Mouse (Mus musculus) testis, adult 2 months (tissue): Measurements from ENCODE around the gene Rras2. TPM values are rescaled to one million over a fixed set of nuclear protein-coding genes. Genes with fewer than 3 reads are reported as not detected.

Experiments
- H3K27ac ChIP-seq: fragments of 200-500 bp; 2 replicates; pipeline ENCODE4 v1.5.1; 2012; ENCODE audit warnings: low read depth, low read length; ENCODE audit not compliant: control insufficient read depth, insufficient read depth
- H3K27me3 ChIP-seq: fragments of 200-500 bp; 2 replicates; pipeline ENCODE4 v1.6.1; 2012; ENCODE audit warnings: mild to moderate bottlenecking, low read length, moderate library complexity; ENCODE audit not compliant: control insufficient read depth, insufficient read depth
- H3K36me3 ChIP-seq: fragments of 200-500 bp; 2 replicates; pipeline ENCODE4 v1.6.1; 2012; ENCODE audit warnings: mild to moderate bottlenecking, low read length; ENCODE audit not compliant: control insufficient read depth, insufficient read depth
- H3K4me1 ChIP-seq: fragments of 200-500 bp; 2 replicates; pipeline ENCODE4 v1.6.1; 2012; ENCODE audit warnings: low read length; ENCODE audit not compliant: control insufficient read depth, insufficient read depth
- H3K4me3 ChIP-seq: fragments of 200-500 bp; 2 replicates; pipeline ENCODE4 v1.5.1; 2012; ENCODE audit warnings: low read depth, mild to moderate bottlenecking, low read length, moderate library complexity, mixed read lengths; ENCODE audit not compliant: control insufficient read depth
- CTCF ChIP-seq: fragments of 200-500 bp; IDR thresholded peaks from 2 replicates; pipeline ENCODE4 v1.5.1; 2012; ENCODE audit warnings: low read depth, mild to moderate bottlenecking, inconsistent platforms, low read length, moderate library complexity; ENCODE audit not compliant: control insufficient read depth, insufficient read depth, insufficient replicate concordance
- POLR2A ChIP-seq: fragments of 200-500 bp; IDR thresholded peaks from 2 replicates; pipeline ENCODE4 v1.6.1; 2012; ENCODE audit warnings: low read depth, mild to moderate bottlenecking, inconsistent platforms, low read length, moderate library complexity; ENCODE audit not compliant: control insufficient read depth
- polyA plus RNA-seq: library from polyadenylated mRNA; depleted of rRNA; stranded (reverse); fragments of >200 nt; gene quantifications from 2 replicates; pipeline ENCODE4 v1.2.3, GENCODE M21; 2012

Gene Rras2
- polyA plus RNA-seq, 1 experiment: 5.4 TPM

DNA sequence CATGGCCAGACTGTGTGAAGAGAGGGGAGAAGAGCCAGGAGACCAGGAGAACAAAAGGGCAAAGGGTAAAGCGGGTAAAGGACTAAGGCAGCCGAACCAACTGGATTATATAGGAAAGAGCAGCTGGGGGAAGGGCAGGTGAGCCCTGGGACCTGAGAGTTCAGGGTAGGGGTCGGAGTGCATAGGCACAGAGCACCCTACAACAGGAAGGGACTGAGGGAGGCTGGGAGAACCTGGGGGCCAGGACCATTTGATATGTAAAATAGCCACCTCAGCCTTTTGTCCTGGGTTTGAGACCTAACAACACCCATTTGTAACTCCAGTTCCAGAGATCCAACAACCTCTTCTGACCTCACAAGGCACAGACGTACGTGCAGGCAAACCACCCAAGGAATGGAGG, 16.4 kb upstream of the Rras2 start:
- H3K36me3 ChIP-seq: no peaks in the 10 kb centered on the region
- H3K27ac ChIP-seq: no peak overlapping the region
- H3K4me3 ChIP-seq: no peak overlapping the region
- no peaks in the 10 kb centered on the region for H3K27me3 ChIP-seq
- no peak for TF ChIP-seq POLR2A
- TF ChIP-seq CTCF: no peak
- no peaks in the 10 kb centered on the region for H3K4me1 ChIP-seq

DNA sequence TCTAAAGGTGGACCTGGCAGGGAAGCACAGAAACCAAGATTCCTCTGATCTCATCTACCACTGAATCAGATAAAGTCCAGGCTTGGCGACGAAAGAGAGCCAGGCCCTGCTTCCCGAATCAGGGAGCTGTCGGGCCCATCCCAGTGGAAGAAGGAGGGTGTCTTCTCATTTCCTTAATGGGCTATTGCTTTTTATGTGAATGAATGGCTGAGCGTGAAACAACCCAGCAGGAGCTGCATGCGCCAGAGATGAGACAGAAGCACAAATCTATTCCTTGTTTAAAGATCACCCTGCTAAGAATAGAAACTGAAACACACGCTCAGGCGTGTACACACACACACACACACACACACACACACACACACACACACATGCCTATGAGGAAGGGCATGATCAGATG, 14.7 kb upstream of the Rras2 start:
- TF ChIP-seq POLR2A: no peak
- no peak for TF ChIP-seq CTCF
- no peaks in the 10 kb centered on the region for H3K27me3 ChIP-seq
- no peaks in the 10 kb centered on the region for H3K4me1 ChIP-seq
- H3K36me3 ChIP-seq: no peaks in the 10 kb centered on the region
- H3K27ac ChIP-seq: no peak overlapping the region
- H3K4me3 ChIP-seq: no peak overlapping the region

DNA sequence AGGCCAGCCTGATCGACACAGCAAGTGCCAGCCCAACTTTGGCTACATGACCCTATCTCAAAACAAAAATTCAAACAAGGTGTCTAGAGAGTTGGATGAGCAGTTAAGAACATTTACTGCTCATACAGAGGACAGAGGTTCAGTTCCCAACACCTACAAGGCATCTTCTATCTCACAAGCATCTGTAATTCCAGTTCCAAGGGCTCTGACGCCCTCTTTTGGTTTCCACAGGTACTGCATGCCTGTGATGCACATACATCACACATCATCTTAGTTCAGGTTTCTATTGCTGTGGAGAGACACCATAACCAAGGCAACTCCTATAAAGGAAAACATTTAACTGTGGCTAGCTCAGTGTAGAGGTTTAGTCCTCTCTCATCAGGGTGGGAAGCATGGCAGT, 11.7 kb upstream of the Rras2 start:
- H3K27me3 ChIP-seq: no peaks in the 10 kb centered on the region
- no peaks in the 10 kb centered on the region for H3K36me3 ChIP-seq
- no peak overlapping the region for H3K27ac ChIP-seq
- no peaks in the 10 kb centered on the region for H3K4me1 ChIP-seq
- no peak overlapping the region for H3K4me3 ChIP-seq
- no peak for TF ChIP-seq POLR2A
- TF ChIP-seq CTCF: no peak

DNA sequence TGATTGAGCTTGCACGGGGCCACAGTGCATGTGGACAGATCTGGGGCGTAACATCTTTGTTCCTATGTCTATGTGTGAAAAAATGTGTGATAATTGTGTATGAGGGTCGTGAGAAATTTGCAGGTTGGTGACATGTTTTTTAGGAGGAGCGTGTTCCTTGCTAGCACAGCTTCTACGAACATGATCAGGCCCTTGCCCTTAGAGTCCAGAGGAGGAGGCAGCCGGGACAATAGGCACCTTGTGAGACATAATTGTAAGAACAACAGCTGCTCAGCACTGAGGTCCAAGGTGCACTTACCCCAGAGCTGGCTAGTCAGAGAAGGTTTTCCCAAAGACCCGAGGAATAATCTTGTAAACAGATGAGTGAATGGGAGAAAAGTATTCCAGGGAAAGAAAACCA, 599 bp upstream of the Rras2 start:
- Histone ChIP-seq H3K27ac (no peak overlapping the region), H3K27me3 (no peaks in the 10 kb centered on the region), H3K4me1 (peaks cover 7% of the 10 kb centered on the region), H3K4me3 (no peak overlapping the region; the same call in 1 of the 2 replicates), H3K36me3 (no peaks in the 10 kb centered on the region)
- TF ChIP-seq POLR2A (no peak), CTCF (no peak)

DNA sequence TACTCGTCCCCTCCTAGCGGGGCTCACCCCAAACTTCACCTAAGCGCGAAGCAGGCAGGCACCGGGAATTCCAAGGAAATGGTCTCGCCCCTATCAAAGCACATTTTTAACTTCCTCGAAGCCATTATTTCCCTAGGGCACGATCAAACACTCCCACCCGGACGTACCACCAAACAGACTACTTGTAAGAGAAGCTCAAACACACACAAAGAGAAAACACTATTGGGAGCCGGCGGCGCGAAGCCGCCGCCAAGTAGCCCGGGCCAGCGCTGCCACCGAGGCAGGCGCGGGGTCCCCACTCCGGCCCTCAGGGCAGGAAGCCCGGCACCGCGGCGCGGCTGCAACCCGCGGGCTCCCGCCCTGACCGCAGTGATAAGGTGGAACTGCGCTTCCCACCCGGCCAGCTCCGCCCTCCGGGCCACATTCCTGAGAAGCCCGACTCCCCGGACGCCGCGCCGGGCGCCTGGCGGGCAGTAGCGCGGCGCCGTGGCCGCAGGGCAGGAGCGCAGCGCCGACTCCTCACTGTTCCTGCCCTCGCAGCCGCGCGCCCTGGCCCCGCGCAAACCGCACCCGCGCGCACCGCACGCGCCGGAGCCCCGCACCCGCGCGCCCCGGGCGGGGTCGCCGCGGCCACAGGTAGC, 750 bp downstream of the Rras2 start:
- Histone ChIP-seq H3K27ac (no peak overlapping the region), H3K27me3 (no peaks in the 10 kb centered on the region), H3K36me3 (no peaks in the 10 kb centered on the region), H3K4me3 (peak overlapping the region; percentile 86), H3K4me1 (peaks cover 7% of the 10 kb centered on the region)
- no peak for TF ChIP-seq CTCF
- TF ChIP-seq POLR2A: no peak

DNA sequence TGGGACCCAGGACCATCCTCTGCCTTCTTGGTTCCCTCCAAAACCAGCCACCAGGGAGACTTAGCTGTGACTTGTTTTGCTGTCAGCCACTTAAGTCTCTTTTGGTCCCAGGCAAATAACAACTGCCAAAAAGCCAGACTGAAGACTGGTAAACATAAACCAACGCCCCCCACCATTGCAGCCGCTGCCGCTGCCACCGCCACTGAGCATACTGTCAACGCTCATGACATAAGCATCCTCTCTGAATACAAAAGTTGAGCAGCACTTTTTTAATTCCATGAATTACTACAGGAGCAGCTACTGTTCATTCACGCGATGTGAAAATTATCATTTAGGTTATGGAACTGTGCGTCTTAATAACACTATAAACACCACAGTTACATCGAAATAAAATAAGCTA, 1.6 kb downstream of the Rras2 start:
- H3K36me3 ChIP-seq: no peaks in the 10 kb centered on the region
- no peak overlapping the region for H3K4me3 ChIP-seq
- TF ChIP-seq POLR2A (no peak), CTCF (no peak)

DNA sequence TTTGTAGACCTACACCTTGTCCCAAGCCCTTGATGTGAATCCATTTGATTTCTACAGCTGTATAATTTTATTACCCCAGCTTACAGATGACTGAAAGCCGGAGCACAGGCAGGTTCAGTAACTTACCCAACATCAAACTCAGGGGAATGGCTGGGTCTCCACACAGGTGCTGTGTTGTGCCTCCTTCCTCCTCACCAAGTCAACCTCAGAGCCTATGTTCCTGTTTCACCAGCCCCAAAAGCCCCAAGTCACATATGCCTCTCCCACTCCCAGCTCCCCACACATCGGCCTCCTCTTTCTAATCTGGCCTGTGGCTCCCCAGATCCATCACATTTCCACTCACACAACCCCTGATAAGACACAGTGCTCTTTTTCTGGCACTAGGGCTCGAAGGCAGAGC, 2.6 kb downstream of the Rras2 start:
- Histone ChIP-seq H3K4me1 (peaks cover 7% of the 10 kb centered on the region), H3K27ac (no peak overlapping the region), H3K36me3 (no peaks in the 10 kb centered on the region), H3K27me3 (no peaks in the 10 kb centered on the region), H3K4me3 (no peak overlapping the region)
- TF ChIP-seq CTCF (no peak), POLR2A (no peak)

More for the DNA sequence above, 1.6 kb downstream of the Rras2 start:
- H3K27me3 ChIP-seq: no peaks in the 10 kb centered on the region
- no peak overlapping the region for H3K27ac ChIP-seq
- H3K4me1 ChIP-seq: peaks cover 7% of the 10 kb centered on the region
